Mouse (Mus musculus): Measurements from ENCODE around the gene Caln1. TPM values are rescaled to one million over a fixed set of nuclear protein-coding genes. Genes with fewer than 3 reads are reported as not detected.

Gene Caln1
- total and polyA plus RNA-seq, 3 experiments: not detected

GRCm38 (mm10) chr5:130891735-130892134 is 522.5 kb downstream of the Caln1 start:
- Histone ChIP-seq H3K27me3 (ENCODE audit: control insufficient read depth in 1 of 2, insufficient read depth in 2 of 2, low read length in 2 of 2) (no peaks in the 10 kb centered on the region), H3K4me1 (ENCODE audit: control insufficient read depth in 1 of 2, insufficient read depth in 2 of 2, low read length in 2 of 2) (no peaks in the 10 kb centered on the region), H3K36me3 (ENCODE audit: control insufficient read depth in 1 of 2, insufficient read depth in 2 of 2, low read length in 2 of 2) (no peaks in the 10 kb centered on the region), H3K9ac (ENCODE audit: control insufficient read depth, low read depth, low read length, poor library complexity, severe bottlenecking) (no peak overlapping the region), H3K9me3 (replicated peaks; ENCODE audit: insufficient read depth, low read length) (no peaks in the 10 kb centered on the region), H3K4me3 (ENCODE audit: control insufficient read depth in 1 of 2, insufficient read depth in 1 of 2, low read depth in 2 of 2, low read length in 2 of 2) (no peak overlapping the region), H3K79me2 (ENCODE audit: control insufficient read depth, insufficient read depth, low read length, poor library complexity) (no peaks in the 10 kb centered on the region), H3K27ac (ENCODE audit: control insufficient read depth, low read depth, low read length) (no peak overlapping the region)
- TF ChIP-seq SIN3A (IDR thresholded peaks at IDR 0.05; ENCODE audit: low read length) (no peak), TBP (IDR thresholded peaks at IDR 0.05; ENCODE audit: low read depth, low read length) (no peak), POLR2AphosphoS5 (IDR thresholded peaks at IDR 0.05; ENCODE audit: borderline replicate concordance, low read depth, low read length) (no peak), MEF2A (IDR thresholded peaks at IDR 0.05; ENCODE audit: extremely low read depth, insufficient replicate concordance, low read depth, low read length, poor library complexity, severe bottlenecking) (no peak), CTCF (IDR thresholded peaks at IDR 0.05 in 2 of 3, conservative IDR thresholded peaks at IDR 0.05 in 1 of 3; ENCODE audit: control insufficient read depth in 1 of 3, insufficient read depth in 1 of 3, low read depth in 2 of 3, low read length in 3 of 3, poor library complexity in 1 of 3, severe bottlenecking in 1 of 3) (no peak), JUND (IDR thresholded peaks at IDR 0.05; ENCODE audit: low read depth, low read length) (no peak), NELFE (IDR thresholded peaks at IDR 0.05; ENCODE audit: low read depth, low read length) (no peak), MYC (IDR thresholded peaks at IDR 0.05; ENCODE audit: low read depth, low read length) (no peak), ETS1 (IDR thresholded peaks at IDR 0.05; ENCODE audit: low read depth, low read length) (no peak), CHD2 (IDR thresholded peaks at IDR 0.05; ENCODE audit: low read length) (no peak), NRF1 (IDR thresholded peaks at IDR 0.05; ENCODE audit: insufficient read depth, low read depth, low read length, poor library complexity, severe bottlenecking) (no peak), USF1 (IDR thresholded peaks at IDR 0.05; ENCODE audit: low read depth, low read length) (no peak)
- no peak for DNase-seq (ENCODE audit: low read depth, low spot score)

- Histone ChIP-seq H3K4me1 (ENCODE audit: control insufficient read depth in 1 of 2, insufficient read depth in 2 of 2, low read length in 2 of 2) (no peaks in the 10 kb centered on the region), H3K27ac (ENCODE audit: control insufficient read depth, low read depth, low read length) (no peak overlapping the region), H3K9ac (ENCODE audit: control insufficient read depth, low read depth, low read length, poor library complexity, severe bottlenecking) (no peak overlapping the region), H3K27me3 (ENCODE audit: control insufficient read depth in 1 of 2, insufficient read depth in 2 of 2, low read length in 2 of 2) (no peaks in the 10 kb centered on the region), H3K36me3 (ENCODE audit: control insufficient read depth in 1 of 2, insufficient read depth in 2 of 2, low read length in 2 of 2) (no peaks in the 10 kb centered on the region), H3K4me3 (ENCODE audit: control insufficient read depth in 1 of 2, insufficient read depth in 1 of 2, low read depth in 2 of 2, low read length in 2 of 2) (no peak overlapping the region), H3K9me3 (replicated peaks; ENCODE audit: insufficient read depth, low read length) (no peaks in the 10 kb centered on the region), H3K79me2 (ENCODE audit: control insufficient read depth, insufficient read depth, low read length, poor library complexity) (no peaks in the 10 kb centered on the region)
- peak; percentile 3 for DNase-seq (ENCODE audit: low read depth, low spot score)
- TF ChIP-seq TAL1 (IDR thresholded peaks at IDR 0.05; ENCODE audit: low read length) (no peak), CTCF (IDR thresholded peaks at IDR 0.05 in 2 of 3, conservative IDR thresholded peaks at IDR 0.05 in 1 of 3; ENCODE audit: control insufficient read depth in 1 of 3, insufficient read depth in 1 of 3, low read depth in 2 of 3, low read length in 3 of 3, poor library complexity in 1 of 3, severe bottlenecking in 1 of 3) (peak; percentile 22 to 55 (median 39))
These were observed 526.7 kb downstream of the Caln1 start for GRCm38 (mm10) chr5:130895991-130896390.

Other genes starting within 250 kb of the Caln1 start
- 6.4 and 7.0 TPM in 2 replicates for gene Kctd7, start 224.6 kb upstream of the Caln1 start, total RNA-seq (2012; rRNA removed)
- gene Kctd7, start 224.6 kb upstream of the Caln1 start, polyA plus RNA-seq (2012; ENCODE audit: insufficient read depth in 1 of 2, insufficient read length in 2 of 2, low read depth in 1 of 2, low replicate concordance in 2 of 2, missing spikeins in 1 of 2): 1 to 10 TPM in 1 of 2 experiments, not detected in 1; 5.8 TPM
- gene Rabgef1, start 197.7 kb upstream of the Caln1 start, total RNA-seq (2012; rRNA removed): 24.3 and 25.8 TPM in 2 replicates
- gene Rabgef1, start 197.7 kb upstream of the Caln1 start, polyA plus RNA-seq (2012; ENCODE audit: insufficient read depth in 1 of 2, insufficient read length in 2 of 2, low read depth in 1 of 2, low replicate concordance in 2 of 2, missing spikeins in 1 of 2): 10 to 100 TPM in 1 of 2 experiments, not detected in 1; 35.1 TPM
- gene Tmem248, start 152.4 kb upstream of the Caln1 start, total RNA-seq (2012; rRNA removed): 50.5 and 58.2 TPM in 2 replicates
- gene Tmem248, start 152.4 kb upstream of the Caln1 start, polyA plus RNA-seq (2012; ENCODE audit: insufficient read depth in 1 of 2, insufficient read length in 2 of 2, low read depth in 1 of 2, low replicate concordance in 2 of 2, missing spikeins in 1 of 2): 10 to 100 TPM in 1 of 2 experiments, not detected in 1; 55.5 TPM
- 51.1 and 74.7 TPM in 2 replicates for gene Sbds, start 113.9 kb upstream of the Caln1 start, total RNA-seq (2012; rRNA removed)
- 10 to 100 TPM in 1 of 2 experiments, not detected in 1; 88.1 TPM for gene Sbds, start 113.9 kb upstream of the Caln1 start, polyA plus RNA-seq (2012; ENCODE audit: insufficient read depth in 1 of 2, insufficient read length in 2 of 2, low read depth in 1 of 2, low replicate concordance in 2 of 2, missing spikeins in 1 of 2)
- gene Tyw1, start 113.8 kb upstream of the Caln1 start, total RNA-seq (2012; rRNA removed): 33.0 and 38.8 TPM in 2 replicates
- 100 to 1,000 TPM in 1 of 2 experiments, 10 to 100 TPM in 1; 33.3 to 133 TPM for gene Tyw1, start 113.8 kb upstream of the Caln1 start, polyA plus RNA-seq (2012; ENCODE audit: insufficient read depth in 1 of 2, insufficient read length in 2 of 2, low read depth in 1 of 2, low replicate concordance in 2 of 2, missing spikeins in 1 of 2)
- gene A330070K13Rik, start 15.2 kb downstream of the Caln1 start, total RNA-seq (2012; rRNA removed): not detected in 2 replicates
- gene A330070K13Rik, start 15.2 kb downstream of the Caln1 start, polyA plus RNA-seq (2012; ENCODE audit: insufficient read depth in 1 of 2, insufficient read length in 2 of 2, low read depth in 1 of 2, low replicate concordance in 2 of 2, missing spikeins in 1 of 2): not detected